Mouse (Mus musculus) bone marrow, adult 2 months (tissue): ENCODE data around the gene Selenot.

Experiments used
- CTCF ChIP-seq: fragments of 200-500 bp; IDR thresholded peaks from 2 replicates; pipeline ENCODE4 v1.5.1; 2011; ENCODE audit warnings: low read length, control low read depth; ENCODE audit not compliant: control insufficient read depth, insufficient read depth
- POLR2A ChIP-seq: fragments of 200-500 bp; IDR thresholded peaks from 2 replicates; pipeline ENCODE4 v1.6.1; 2011; ENCODE audit warnings: low read depth, mild to moderate bottlenecking, control low read depth, low read length, borderline replicate concordance; ENCODE audit not compliant: control insufficient read depth

- TF ChIP-seq CTCF (no peak), POLR2A (no peak)
These were observed 60.2 kb downstream of the Selenot start, which contains the start of gene Erich6 for GRCm38 (mm10) chr3:58636406-58637295.
